Mouse (Mus musculus) E14TG2a.4 (cell line): ENCODE results near the gene Fbxw21.

ENCODE experiments used
- CTCF ChIP-seq: conservative IDR thresholded peaks from 2 replicates; pipeline ENCODE4 v1.5.1; 2014; ENCODE audit warnings: low read length
- NANOG ChIP-seq: IDR thresholded peaks from 2 replicates; pipeline ENCODE4 v1.6.1; 2014; ENCODE audit warnings: borderline replicate concordance, low read length, mixed read lengths

- no peak for TF ChIP-seq CTCF
- TF ChIP-seq NANOG = no peak
Measured at GRCm38 (mm10) chr9:109124164-109124563, 37.7 kb downstream of the Fbxw21 start.
